Mouse (Mus musculus) embryonic facial prominence, embryonic 15.5 days (tissue): ENCODE measurements around the gene Rpain. TPM values are rescaled to one million over a fixed set of nuclear protein-coding genes. Genes with fewer than 3 reads are reported as not detected.

ENCODE experiments used
- ATAC-seq: fragments of 200-750 bp; cut with Nextera tagmentation; 2 replicates; pipeline ENCODE4 v1.8.0; 2017; ENCODE audit warnings: low read depth, moderate TSS enrichment; ENCODE audit not compliant: insufficient number of reproducible peaks, low FRiP score, low TSS enrichment
- H3K27ac ChIP-seq: fragments of 300-500 bp; sonication (generic); replicated peaks from 2 replicates; pipeline ENCODE4 v1.5.1; 2015; ENCODE audit warnings: mild to moderate bottlenecking, inconsistent platforms
- H3K27me3 ChIP-seq: fragments of 300-500 bp; sonication (generic); 2 replicates; pipeline ENCODE4 v1.6.1; 2015; ENCODE audit warnings: inconsistent platforms
- H3K36me3 ChIP-seq: fragments of 300-500 bp; sonication (generic); 2 replicates; pipeline ENCODE4 v1.6.1; 2015; ENCODE audit warnings: mild to moderate bottlenecking, inconsistent platforms
- H3K4me1 ChIP-seq: fragments of 300-500 bp; sonication (generic); 2 replicates; pipeline ENCODE4 v1.6.1; 2015; ENCODE audit warnings: inconsistent platforms
- H3K4me2 ChIP-seq: fragments of 300-500 bp; sonication (generic); replicated peaks from 2 replicates; pipeline ENCODE4 v1.6.1; 2015; ENCODE audit warnings: mild to moderate bottlenecking, inconsistent platforms
- H3K4me3 ChIP-seq: fragments of 300-500 bp; sonication (generic); replicated peaks from 2 replicates; pipeline ENCODE4 v1.5.1; 2015; ENCODE audit warnings: mild to moderate bottlenecking, inconsistent platforms
- H3K9ac ChIP-seq: fragments of 300-500 bp; sonication (generic); 2 replicates; pipeline ENCODE4 v1.6.1; 2015; ENCODE audit warnings: inconsistent platforms
- H3K9me3 ChIP-seq: fragments of 300-500 bp; sonication (generic); replicated peaks from 2 replicates; pipeline ENCODE4 v1.6.1; 2016; ENCODE audit warnings: inconsistent platforms
- WGBS: fragments of 180-500 bp; shearing (Covaris S2); methylation state at CpG from one replicate; pipeline ENCODE4 v1.1.7; 2015; 5-methylcytosine and 5-hydroxymethylcytosine counted together
- polyA plus RNA-seq: library from polyadenylated mRNA; unstranded; fragments of >200 nt; fragmentation: Nextera tagmentation; extraction: Ambion mirVana; gene quantifications from 2 replicates; pipeline ENCODE4 v1.2.1, GENCODE M21; 2015

Rpain gene
- polyA plus RNA-seq, 1 experiment from 2014 or later = 78.6 TPM

GRCm38 (mm10) chr11:71003611-71004315 is 33.8 kb downstream of the Rpain start:
- Histone ChIP-seq H3K9ac (peak overlapping the region; percentile 62), H3K4me1 (peaks cover 15% of the 10 kb centered on the region), H3K4me3 (peak overlapping the region; percentile 100), H3K4me2 (peak overlapping the region; percentile 84), H3K27ac (peak overlapping the region; percentile 80), H3K36me3 (peaks cover 17% of the 10 kb centered on the region), H3K27me3 (no peaks in the 10 kb centered on the region), H3K9me3 (no peaks in the 10 kb centered on the region)
- ATAC-seq = peak; percentile 47
- WGBS = 3% methylated on average over 49 of the region's 49 CpGs

- H3K36me3 ChIP-seq = peaks cover 16% of the 10 kb centered on the region
- peak within 1 kb of the TSS; percentile 62 for H3K9ac ChIP-seq
- peak within 1 kb of the TSS; percentile 80 for H3K27ac ChIP-seq
- WGBS = under 1% methylated on average over 35 of the region's 35 CpGs
- no peaks in the 10 kb centered on the region for H3K27me3 ChIP-seq
- peak within 1 kb of the TSS; percentile 84 for H3K4me2 ChIP-seq
- no peaks in the 10 kb centered on the region for H3K9me3 ChIP-seq
- peak; percentile 97 for ATAC-seq
- H3K4me1 ChIP-seq = peaks cover 15% of the 10 kb centered on the region
- H3K4me3 ChIP-seq = peak within 1 kb of the TSS; percentile 100
Observed at GRCm38 (mm10) chr11:71004316-71004773, 34.3 kb downstream of the Rpain start, which contains the start of gene Dhx33. Gene Dhx33, minus strand, starts transcription at chr11:71004437.

GRCm38 (mm10) chr11:71005046-71005445 is 35.0 kb downstream of the Rpain start:
- Histone ChIP-seq H3K36me3 (peaks cover 18% of the 10 kb centered on the region), H3K9ac (no peak overlapping the region), H3K4me2 (peak overlapping the region; percentile 45), H3K27me3 (no peaks in the 10 kb centered on the region), H3K4me3 (peak overlapping the region; percentile 100), H3K9me3 (no peaks in the 10 kb centered on the region), H3K27ac (0 out of 2 replicates have a peak overlapping the region, but pooled peaks have one; percentile 40), H3K4me1 (peaks cover 15% of the 10 kb centered on the region)
- WGBS = 56% methylated on average over 5 of the region's 5 CpGs
- no peak for ATAC-seq

GRCm38 (mm10) chr11:71007026-71007425 is 37.0 kb downstream of the Rpain start:
- H3K36me3 ChIP-seq = peaks cover 34% of the 10 kb centered on the region
- no peaks in the 10 kb centered on the region for H3K27me3 ChIP-seq
- no peaks in the 10 kb centered on the region for H3K9me3 ChIP-seq
- no peak overlapping the region for H3K27ac ChIP-seq
- H3K4me2 ChIP-seq = no peak overlapping the region
- ATAC-seq = no peak
- peaks cover 15% of the 10 kb centered on the region for H3K4me1 ChIP-seq
- no peak overlapping the region for H3K4me3 ChIP-seq
- WGBS = 93% methylated on average over 6 of the region's 6 CpGs
- no peak overlapping the region for H3K9ac ChIP-seq

- WGBS = 86% methylated on average over 7 of the region's 7 CpGs
- H3K27ac ChIP-seq = no peak overlapping the region
Observed at GRCm38 (mm10) chr11:71007831-71008230, 37.8 kb downstream of the Rpain start.

GRCm38 (mm10) chr11:71008321-71008720 is 38.3 kb downstream of the Rpain start:
- WGBS = 89% methylated on average over 3 of the region's 3 CpGs
- Histone ChIP-seq H3K27me3 (no peaks in the 10 kb centered on the region), H3K4me2 (no peak overlapping the region), H3K4me1 (peaks cover 2% of the 10 kb centered on the region), H3K9ac (no peak overlapping the region), H3K9me3 (no peaks in the 10 kb centered on the region), H3K27ac (no peak overlapping the region), H3K4me3 (no peak overlapping the region), H3K36me3 (peaks cover 43% of the 10 kb centered on the region)
- no peak for ATAC-seq

More at GRCm38 (mm10) chr11:71007831-71008230, 37.8 kb downstream of the Rpain start:
- peaks cover 7% of the 10 kb centered on the region for H3K4me1 ChIP-seq
- H3K27me3 ChIP-seq = no peaks in the 10 kb centered on the region
- no peak overlapping the region for H3K4me3 ChIP-seq
- no peak overlapping the region for H3K9ac ChIP-seq
- H3K4me2 ChIP-seq = no peak overlapping the region
- H3K9me3 ChIP-seq = no peaks in the 10 kb centered on the region
- no peak for ATAC-seq
- H3K36me3 ChIP-seq = peaks cover 42% of the 10 kb centered on the region

GRCm38 (mm10) chr11:71012743-71013142 is 42.7 kb downstream of the Rpain start:
- H3K27me3 ChIP-seq = no peaks in the 10 kb centered on the region
- no peak overlapping the region for H3K4me3 ChIP-seq
- H3K4me2 ChIP-seq = no peak overlapping the region
- no peak for ATAC-seq
- H3K36me3 ChIP-seq = peaks cover 46% of the 10 kb centered on the region
- H3K9ac ChIP-seq = no peak overlapping the region
- H3K4me1 ChIP-seq = peaks cover 12% of the 10 kb centered on the region
- H3K9me3 ChIP-seq = no peaks in the 10 kb centered on the region
- 93% methylated on average over 7 of the region's 7 CpGs for WGBS
- H3K27ac ChIP-seq = no peak overlapping the region

GRCm38 (mm10) chr11:71017051-71017450 is 47.0 kb downstream of the Rpain start:
- WGBS = 95% methylated on average over 1 of the region's 1 CpGs
- ATAC-seq = no peak
- Histone ChIP-seq H3K9me3 (no peaks in the 10 kb centered on the region), H3K9ac (no peak overlapping the region), H3K4me1 (peaks cover 21% of the 10 kb centered on the region), H3K4me2 (no peak overlapping the region), H3K27me3 (no peaks in the 10 kb centered on the region), H3K27ac (no peak overlapping the region), H3K4me3 (no peak overlapping the region), H3K36me3 (peaks cover 24% of the 10 kb centered on the region)

GRCm38 (mm10) chr11:71018416-71019200 is 48.6 kb downstream of the Rpain start:
- Histone ChIP-seq H3K4me1 (peaks cover 21% of the 10 kb centered on the region), H3K27me3 (no peaks in the 10 kb centered on the region), H3K9ac (peak overlapping the region; percentile 93), H3K36me3 (peaks cover 18% of the 10 kb centered on the region; the same call in 1 of the 2 replicates), H3K27ac (peak overlapping the region; percentile 89), H3K9me3 (no peaks in the 10 kb centered on the region), H3K4me2 (peak overlapping the region; percentile 74), H3K4me3 (peak overlapping the region; percentile 99)
- no peak; the same call in 1 of the 2 replicates for ATAC-seq
- 4% methylated on average over 28 of the region's 28 CpGs for WGBS

- Histone ChIP-seq H3K27me3 (no peaks in the 10 kb centered on the region), H3K9ac (peak within 1 kb of the TSS; percentile 93), H3K9me3 (no peaks in the 10 kb centered on the region), H3K36me3 (peaks cover 12% of the 10 kb centered on the region; the same call in 1 of the 2 replicates), H3K4me3 (peak within 1 kb of the TSS; percentile 99), H3K27ac (peak within 1 kb of the TSS; percentile 97), H3K4me1 (peaks cover 21% of the 10 kb centered on the region), H3K4me2 (peak within 1 kb of the TSS; percentile 74)
- WGBS = under 1% methylated on average over 71 of the region's 71 CpGs
- peak; percentile 100 for ATAC-seq
Observed at GRCm38 (mm10) chr11:71019201-71020068, 49.4 kb downstream of the Rpain start, which contains the start of the genes Mis12 and Derl2. Gene Mis12, plus strand, starts transcription at chr11:71019611. Gene Derl2, minus strand, starts transcription at chr11:71019841.
